Mouse (Mus musculus) hindbrain, postnatal 0 days (tissue): ENCODE results near the gene Ffar1. TPM values are rescaled to one million over a fixed set of nuclear protein-coding genes. Genes with fewer than 3 reads are reported as not detected.

Experiments
- ATAC-seq: fragments of 200-750 bp; cut with Nextera tagmentation; 2 replicates; pipeline ENCODE4 v1.8.0; 2017; ENCODE audit warnings: mild to moderate bottlenecking, moderate TSS enrichment, moderate library complexity
- DNase-seq: peaks from one replicate; pipeline ENCODE4 v3.0.0-alpha.2; 2015; ENCODE audit warnings: low spot score
- H3K27ac ChIP-seq: fragments of 300-500 bp; sonication (generic); 2 replicates; pipeline ENCODE4 v1.5.1; 2014; ENCODE audit warnings: mild to moderate bottlenecking
- H3K27me3 ChIP-seq: fragments of 300-500 bp; sonication (generic); 2 replicates; pipeline ENCODE4 v1.6.1; 2014; ENCODE audit warnings: low read length, mixed read lengths; ENCODE audit not compliant: insufficient read depth
- H3K36me3 ChIP-seq: fragments of 300-500 bp; sonication (generic); 2 replicates; pipeline ENCODE4 v1.6.1; 2014; ENCODE audit warnings: low read length, mixed read lengths; ENCODE audit not compliant: insufficient read depth
- H3K4me1 ChIP-seq: fragments of 300-500 bp; sonication (generic); 2 replicates; pipeline ENCODE4 v1.6.1; 2014; ENCODE audit warnings: antibody characterized with exemption, low read length, mixed read lengths; ENCODE audit not compliant: insufficient read depth
- H3K4me2 ChIP-seq: fragments of 300-500 bp; sonication (generic); 2 replicates; pipeline ENCODE4 v1.6.1; 2014; ENCODE audit warnings: low read depth, mild to moderate bottlenecking, low read length, moderate library complexity, mixed read lengths
- H3K4me3 ChIP-seq: fragments of 300-500 bp; sonication (generic); 2 replicates; pipeline ENCODE4 v1.5.1; 2014; ENCODE audit warnings: low read length
- H3K9ac ChIP-seq: fragments of 300-500 bp; sonication (generic); replicated peaks from 2 replicates; pipeline ENCODE4 v1.6.1; 2014; ENCODE audit warnings: mild to moderate bottlenecking, low read length, moderate library complexity, mixed read lengths
- H3K9me3 ChIP-seq: fragments of 300-500 bp; sonication (generic); 2 replicates; pipeline ENCODE4 v1.6.1; 2016; ENCODE audit warnings: low read length, mixed read lengths
- CTCF ChIP-seq: IDR thresholded peaks from 2 replicates; pipeline ENCODE4 v1.5.1; 2016; ENCODE audit warnings: antibody characterized with exemption, control low read depth, low read depth
- WGBS: fragments of 180-500 bp; shearing (Covaris S2); extraction: QIAGEN DNeasy Blood & Tissue Kit; methylation state at CpG from one replicate; pipeline ENCODE4 v1.1.7; 2014; 5-methylcytosine and 5-hydroxymethylcytosine counted together
- polyA plus RNA-seq: library from polyadenylated mRNA; unstranded; fragments of >200 nt; fragmentation: Nextera tagmentation; extraction: Ambion mirVana; gene quantifications from 2 replicates; pipeline ENCODE4 v1.2.1, GENCODE M21; 2015
- total RNA-seq: library from RNA; depleted of rRNA; stranded (reverse); fragments of >200 nt; gene quantifications from 2 replicates; pipeline ENCODE4 v1.2.3, GENCODE M21; 2014

Gene Ffar1
- total and polyA plus RNA-seq, 2 experiments from 2014 or later: not detected

- Histone ChIP-seq H3K27ac (no peak within 1 kb of the TSS), H3K9me3 (no peaks in the 10 kb centered on the region), H3K4me2 (no peak within 1 kb of the TSS), H3K27me3 (no peaks in the 10 kb centered on the region), H3K4me1 (no peaks in the 10 kb centered on the region), H3K9ac (no peak within 1 kb of the TSS), H3K4me3 (no peak within 1 kb of the TSS), H3K36me3 (no peaks in the 10 kb centered on the region)
- ATAC-seq: no peak
- WGBS: 72% methylated on average over 7 of the region's 7 CpGs
- no peak for TF ChIP-seq CTCF
- DNase-seq: no peak
Measured at GRCm38 (mm10) chr7:30880176-30880575, 18.8 kb upstream of the Ffar1 start, which contains the start of gene Cd22. Gene Cd22, minus strand, starts transcription at chr7:30880342.

DNA sequence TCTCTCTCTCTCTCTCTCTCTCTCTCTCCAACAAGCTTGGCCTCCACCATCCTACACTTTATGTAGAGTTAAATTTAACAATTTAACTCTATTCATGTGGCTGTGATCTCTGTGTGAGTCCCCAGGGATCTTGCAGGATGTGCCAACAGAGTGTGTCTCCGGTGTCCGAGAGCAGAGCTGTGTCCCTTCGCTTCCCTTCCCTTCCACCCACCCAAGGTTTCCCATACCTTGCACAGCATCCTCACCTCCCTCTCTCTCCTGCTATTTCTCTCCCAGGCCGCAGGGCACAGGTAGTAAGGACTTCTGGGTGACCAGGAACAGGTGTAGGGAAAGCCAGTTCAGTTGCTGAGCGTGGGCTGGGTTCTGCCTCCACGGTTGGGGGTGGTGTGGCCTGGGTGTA lies 17.6 kb upstream of the Ffar1 start:
- H3K27me3 ChIP-seq: no peaks in the 10 kb centered on the region
- H3K9ac ChIP-seq: no peak overlapping the region
- no peak overlapping the region for H3K27ac ChIP-seq
- H3K4me3 ChIP-seq: no peak overlapping the region
- no peaks in the 10 kb centered on the region for H3K9me3 ChIP-seq
- no peak overlapping the region for H3K4me2 ChIP-seq
- no peak for TF ChIP-seq CTCF
- H3K36me3 ChIP-seq: no peaks in the 10 kb centered on the region
- DNase-seq (no peak), ATAC-seq (no peak)
- H3K4me1 ChIP-seq: no peaks in the 10 kb centered on the region
- WGBS: 89% methylated on average over 6 of the region's 6 CpGs

DNA sequence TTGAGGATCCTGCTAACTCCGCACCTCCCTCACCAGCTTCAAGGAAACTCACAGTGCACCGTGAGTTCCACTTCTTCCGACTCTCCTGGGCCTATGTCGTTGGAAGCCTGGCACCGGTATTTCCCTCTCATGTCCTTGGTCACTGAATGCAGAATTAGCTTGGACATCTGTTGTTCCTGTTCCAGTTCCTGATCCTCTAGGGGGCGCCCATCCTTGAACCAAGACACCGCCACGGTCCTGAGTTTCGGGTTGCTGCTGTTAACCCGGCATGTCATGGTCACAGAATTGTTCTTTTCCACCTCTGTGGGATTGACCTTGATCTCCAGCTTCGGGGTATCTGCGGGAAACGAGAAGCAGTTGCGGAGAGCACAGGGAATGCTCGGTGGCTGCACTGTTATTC lies 11.7 kb upstream of the Ffar1 start:
- peak; percentile 77 for TF ChIP-seq CTCF
- Histone ChIP-seq H3K4me1 (no peaks in the 10 kb centered on the region), H3K9me3 (no peaks in the 10 kb centered on the region), H3K27ac (no peak overlapping the region), H3K4me3 (no peak overlapping the region), H3K27me3 (no peaks in the 10 kb centered on the region), H3K36me3 (no peaks in the 10 kb centered on the region), H3K9ac (no peak overlapping the region), H3K4me2 (0 out of 2 replicates have a peak overlapping the region, but pooled peaks have one; percentile 30)
- ATAC-seq: 0 out of 2 replicates have a peak, but pooled peaks have one; percentile 49
- WGBS: 28% methylated on average over 15 of the region's 15 CpGs
- DNase-seq: peak; percentile 81

GRCm38 (mm10) chr7:30863386-30863785 lies 2.0 kb upstream of the Ffar1 start:
- H3K27me3 ChIP-seq: no peaks in the 10 kb centered on the region
- DNase-seq: no peak
- WGBS: 58% methylated on average over 8 of the region's 8 CpGs

DNA sequence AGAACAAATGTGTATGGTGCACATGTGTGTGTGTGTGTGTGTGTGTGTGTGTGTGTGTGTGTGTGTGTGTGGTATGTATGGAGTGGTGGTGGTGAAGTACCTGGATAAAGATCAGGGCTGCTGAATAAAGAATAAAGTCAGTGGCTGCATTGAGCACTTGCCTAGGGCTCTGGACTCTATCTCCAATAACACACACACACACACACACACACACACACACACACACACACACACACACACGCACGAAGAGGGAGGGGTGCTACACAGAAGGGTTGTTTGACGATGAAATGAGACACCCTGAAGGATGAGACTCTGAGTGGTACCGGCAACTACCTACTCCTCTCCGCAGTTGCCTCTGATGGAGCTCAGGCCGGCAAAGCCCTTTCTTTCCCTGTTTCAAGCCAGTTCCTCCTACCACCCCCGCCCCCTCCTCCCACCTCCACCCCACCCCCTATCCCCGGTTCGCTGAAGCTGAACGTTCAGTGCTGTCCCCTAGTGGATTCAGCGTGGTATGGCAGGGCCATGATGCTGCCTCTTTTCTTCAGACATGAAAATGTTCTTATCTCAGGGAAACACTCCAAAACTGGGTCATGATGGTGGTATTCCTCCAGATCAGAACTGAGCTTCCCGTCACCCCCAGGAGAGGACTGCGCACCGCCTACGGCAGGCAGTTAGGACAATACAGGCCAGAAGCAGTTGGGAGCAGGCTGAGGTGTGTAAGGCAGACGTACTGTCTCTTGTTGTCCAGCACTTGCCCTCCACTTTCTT lies 1.5 kb downstream of the Ffar1 start:
- WGBS: 10% methylated on average over 15 of the region's 16 CpGs
- Histone ChIP-seq H3K9ac (no peak overlapping the region), H3K27ac (0 out of 2 replicates have a peak overlapping the region, but pooled peaks have one; percentile 20), H3K36me3 (no peaks in the 10 kb centered on the region), H3K4me1 (no peaks in the 10 kb centered on the region), H3K4me2 (peak overlapping the region; percentile 44), H3K4me3 (peak overlapping the region; percentile 18), H3K9me3 (no peaks in the 10 kb centered on the region), H3K27me3 (no peaks in the 10 kb centered on the region)
- DNase-seq: peak; percentile 90
- peak; percentile 68 for ATAC-seq
- TF ChIP-seq CTCF: peak; percentile 86

More at GRCm38 (mm10) chr7:30863386-30863785, 2.0 kb upstream of the Ffar1 start:
- ATAC-seq: no peak
- no peak overlapping the region for H3K9ac ChIP-seq
- no peaks in the 10 kb centered on the region for H3K4me1 ChIP-seq
- no peak overlapping the region for H3K4me3 ChIP-seq
- no peaks in the 10 kb centered on the region for H3K36me3 ChIP-seq
- no peak for TF ChIP-seq CTCF
- no peak overlapping the region for H3K27ac ChIP-seq
- no peak overlapping the region for H3K4me2 ChIP-seq
- H3K9me3 ChIP-seq: no peaks in the 10 kb centered on the region

- Histone ChIP-seq H3K36me3 (no peaks in the 10 kb centered on the region), H3K4me1 (no peaks in the 10 kb centered on the region), H3K27me3 (no peaks in the 10 kb centered on the region), H3K4me3 (no peak overlapping the region), H3K27ac (no peak overlapping the region), H3K9me3 (no peaks in the 10 kb centered on the region), H3K9ac (no peak overlapping the region), H3K4me2 (peak overlapping the region; percentile 44; the same call in 1 of the 2 replicates)
- TF ChIP-seq CTCF: peak; percentile 90
- peak; percentile 63 for ATAC-seq
- peak; percentile 87 for DNase-seq
Measured at GRCm38 (mm10) chr7:30859290-30859634, 2.1 kb downstream of the Ffar1 start.

DNA sequence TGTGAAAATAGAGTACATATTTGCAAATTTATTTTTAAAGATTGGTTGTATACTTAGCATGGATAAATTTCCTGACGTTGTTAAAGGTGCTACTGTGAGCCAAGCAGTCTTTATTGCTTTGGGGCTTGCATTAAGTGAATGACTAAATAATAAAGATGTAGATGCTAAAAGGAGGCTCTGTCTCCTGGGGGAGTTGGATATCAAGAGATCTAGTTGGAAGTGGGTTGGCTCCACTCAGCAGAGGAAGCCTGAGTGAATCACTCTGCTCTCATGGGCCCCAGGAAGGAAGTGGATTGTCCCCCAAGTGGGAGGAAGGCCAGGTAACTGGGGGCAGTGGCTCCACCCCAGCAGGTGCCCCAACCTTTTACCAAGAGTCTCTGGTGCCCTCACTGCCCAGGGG lies 3.6 kb downstream of the Ffar1 start:
- H3K4me3 ChIP-seq: no peak overlapping the region
- no peaks in the 10 kb centered on the region for H3K4me1 ChIP-seq
- H3K9ac ChIP-seq: no peak overlapping the region
- H3K27me3 ChIP-seq: no peaks in the 10 kb centered on the region
- ATAC-seq (no peak), DNase-seq (no peak)
- no peak overlapping the region for H3K27ac ChIP-seq
- no peaks in the 10 kb centered on the region for H3K36me3 ChIP-seq
- TF ChIP-seq CTCF: no peak
- WGBS: 70% methylated on average over 1 of the region's 1 CpGs
- no peak overlapping the region for H3K4me2 ChIP-seq
- no peaks in the 10 kb centered on the region for H3K9me3 ChIP-seq
